Mouse (Mus musculus) heart, embryonic 15.5 days (tissue): ENCODE measurements around the gene Syn3. TPM values are rescaled to one million over a fixed set of nuclear protein-coding genes. Genes with fewer than 3 reads are reported as not detected.
"Not testable (repeated sequence)": the region's sequence is repeated elsewhere in the genome, so short reads cannot be mapped to it uniquely, and the experiment has no call there.

Experiments
- ATAC-seq: fragments of 200-750 bp; cut with Nextera tagmentation; replicated peaks from 2 replicates; pipeline ENCODE4 v1.8.0; 2017; ENCODE audit warnings: low read depth, moderate TSS enrichment; ENCODE audit not compliant: insufficient number of reproducible peaks, insufficient read depth, low FRiP score
- H3K27ac ChIP-seq: fragments of 300-500 bp; sonication (generic); 2 replicates; pipeline ENCODE4 v1.5.1; 2015; ENCODE audit warnings: mild to moderate bottlenecking, inconsistent platforms
- H3K27me3 ChIP-seq: fragments of 300-500 bp; sonication (generic); 2 replicates; pipeline ENCODE4 v1.6.1; 2015; ENCODE audit warnings: inconsistent platforms
- H3K36me3 ChIP-seq: fragments of 300-500 bp; sonication (generic); 2 replicates; pipeline ENCODE4 v1.6.1; 2015; ENCODE audit warnings: mild to moderate bottlenecking, inconsistent platforms
- H3K4me1 ChIP-seq: fragments of 300-500 bp; sonication (generic); replicated peaks from 2 replicates; pipeline ENCODE4 v1.6.1; 2015; ENCODE audit warnings: inconsistent platforms
- H3K4me2 ChIP-seq: fragments of 300-500 bp; sonication (generic); 2 replicates; pipeline ENCODE4 v1.6.1; 2015; ENCODE audit warnings: inconsistent platforms, mild to moderate bottlenecking, moderate library complexity
- H3K4me3 ChIP-seq: fragments of 300-500 bp; sonication (generic); 2 replicates; pipeline ENCODE4 v1.5.1; 2015; ENCODE audit warnings: mild to moderate bottlenecking, inconsistent platforms
- H3K9ac ChIP-seq: fragments of 300-500 bp; sonication (generic); 2 replicates; pipeline ENCODE4 v1.6.1; 2015; ENCODE audit warnings: mild to moderate bottlenecking, inconsistent platforms
- H3K9me3 ChIP-seq: fragments of 300-500 bp; sonication (generic); replicated peaks from 2 replicates; pipeline ENCODE4 v1.6.1; 2016; ENCODE audit warnings: inconsistent platforms
- WGBS: fragments of 180-500 bp; shearing (Covaris S2); methylation state at CpG from one replicate; pipeline ENCODE4 v1.1.7; 2015; ENCODE audit warnings: mixed read lengths; 5-methylcytosine and 5-hydroxymethylcytosine counted together
- polyA plus RNA-seq: library from polyadenylated mRNA; unstranded; fragments of >200 nt; fragmentation: Nextera tagmentation; extraction: Ambion mirVana; gene quantifications from 2 replicates; pipeline ENCODE4 v1.2.1, GENCODE M21; 2015

Syn3 gene
- polyA plus RNA-seq, 1 experiment from 2014 or later = 0.82 TPM

DNA sequence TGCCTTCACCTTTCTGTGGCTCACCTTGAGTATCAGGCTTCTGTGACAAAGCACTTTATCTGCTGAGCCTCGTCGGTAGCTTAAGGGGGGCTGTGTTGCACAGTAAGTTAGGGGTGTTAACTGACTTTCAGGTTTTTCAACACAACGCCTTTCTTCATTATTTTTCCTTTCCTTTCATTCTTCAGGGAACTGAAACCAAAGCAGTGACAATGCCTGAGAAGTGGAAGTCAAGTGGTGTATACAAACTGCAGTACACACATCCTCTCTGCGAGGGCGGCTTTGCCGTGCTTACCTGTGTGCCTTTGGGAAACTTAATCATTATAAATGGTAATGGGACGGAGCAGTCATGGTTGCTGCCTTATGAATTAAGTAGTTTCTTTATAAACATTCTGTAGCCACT, 468.0 kb downstream of the Syn3 start:
- Histone ChIP-seq H3K4me2 (no peak overlapping the region), H3K9ac (no peak overlapping the region)

DNA sequence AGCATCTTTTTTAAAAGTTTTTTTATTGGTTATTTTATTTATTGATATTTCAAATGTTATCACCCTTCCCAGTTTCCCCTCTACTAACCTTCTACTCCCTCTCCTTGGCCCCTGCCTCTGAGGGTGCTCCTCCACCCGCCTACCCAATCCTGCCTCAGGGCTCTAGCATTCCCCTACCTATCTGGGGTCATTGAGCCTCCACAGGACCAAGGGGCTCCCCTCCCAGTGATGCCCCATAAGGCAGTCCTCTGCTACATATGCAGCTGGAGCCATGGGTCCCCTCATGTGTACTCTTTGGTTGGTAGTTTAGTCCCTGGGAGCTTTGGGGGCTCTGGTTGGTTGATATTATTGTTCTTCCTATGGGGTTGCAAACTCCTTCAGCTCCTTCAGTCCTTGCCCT, 471.9 kb downstream of the Syn3 start:
- not testable (repeated sequence) for ATAC-seq, H3K27ac ChIP-seq, H3K36me3 ChIP-seq, H3K27me3 ChIP-seq, H3K9me3 ChIP-seq, H3K4me2 ChIP-seq, H3K4me1 ChIP-seq, H3K9ac ChIP-seq, H3K4me3 ChIP-seq
- 83% methylated on average over 1 of the region's 1 CpGs for WGBS

More for the DNA sequence above, 468.0 kb downstream of the Syn3 start:
- Histone ChIP-seq H3K9me3 (no peaks in the 10 kb centered on the region), H3K27me3 (no peaks in the 10 kb centered on the region), H3K27ac (no peak overlapping the region), H3K4me1 (no peaks in the 10 kb centered on the region), H3K4me3 (no peak overlapping the region), H3K36me3 (0 out of 2 replicates have a peak, but pooled peaks cover 7% of the 10 kb centered on the region)
- WGBS = 82% methylated on average over 7 of the region's 7 CpGs
- ATAC-seq = no peak

DNA sequence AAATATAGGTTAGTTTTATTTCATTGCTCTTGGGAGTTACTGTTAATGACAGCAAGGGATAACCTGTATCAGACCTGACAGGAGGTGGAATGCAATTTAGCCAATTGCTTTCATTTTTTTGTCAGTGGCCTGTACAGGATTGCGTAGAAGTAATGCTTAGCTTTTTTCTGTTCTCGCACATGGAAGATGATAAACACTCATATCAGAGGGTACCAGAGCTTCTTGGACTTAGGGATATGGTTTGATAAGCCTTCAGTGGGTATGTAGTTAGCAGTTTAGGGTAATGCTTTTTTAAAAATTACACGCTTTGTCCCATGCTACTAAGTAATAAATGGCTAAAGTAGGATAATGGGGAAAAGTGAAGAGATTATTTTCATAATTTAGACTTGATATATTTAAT, 472.3 kb downstream of the Syn3 start:
- H3K9me3 ChIP-seq = no peaks in the 10 kb centered on the region

DNA sequence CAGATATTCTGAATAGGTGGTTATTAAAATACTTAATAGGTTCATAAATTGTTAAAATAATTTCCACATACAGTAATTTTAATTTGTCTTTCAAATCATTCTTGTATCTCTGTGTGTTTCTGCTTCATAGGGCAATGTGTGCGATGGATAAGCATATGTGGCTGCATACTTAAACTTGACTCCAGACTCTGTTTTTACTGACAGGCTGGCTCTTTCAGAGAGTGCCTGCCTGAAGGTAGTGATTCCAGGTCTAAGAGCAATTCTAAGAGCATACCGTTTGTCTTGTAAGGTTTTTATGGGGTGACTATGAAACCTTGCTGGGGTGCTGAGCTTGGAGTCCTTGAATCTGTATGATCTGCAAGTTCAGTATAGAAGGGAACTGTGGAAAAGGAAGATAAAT, 472.8 kb downstream of the Syn3 start:
- no peak overlapping the region for H3K27ac ChIP-seq
- H3K9me3 ChIP-seq = no peaks in the 10 kb centered on the region
- 83% methylated on average over 2 of the region's 2 CpGs for WGBS
- ATAC-seq = no peak
- no peak overlapping the region for H3K4me2 ChIP-seq
- H3K9ac ChIP-seq = no peak overlapping the region
- H3K27me3 ChIP-seq = no peaks in the 10 kb centered on the region
- peaks cover 10% of the 10 kb centered on the region; the same call in 1 of the 2 replicates for H3K4me1 ChIP-seq
- no peak overlapping the region for H3K4me3 ChIP-seq
- H3K36me3 ChIP-seq = 0 out of 2 replicates have a peak, but pooled peaks cover 7% of the 10 kb centered on the region

More for the DNA sequence above, 472.3 kb downstream of the Syn3 start:
- no peak overlapping the region for H3K9ac ChIP-seq
- no peak overlapping the region for H3K4me3 ChIP-seq
- peaks cover 8% of the 10 kb centered on the region; the same call in 1 of the 2 replicates for H3K4me1 ChIP-seq
- H3K27ac ChIP-seq = no peak overlapping the region
- ATAC-seq = no peak
- H3K4me2 ChIP-seq = no peak overlapping the region
- no peaks in the 10 kb centered on the region for H3K27me3 ChIP-seq
- 0 out of 2 replicates have a peak, but pooled peaks cover 7% of the 10 kb centered on the region for H3K36me3 ChIP-seq
- 86% methylated on average over 3 of the region's 3 CpGs for WGBS

DNA sequence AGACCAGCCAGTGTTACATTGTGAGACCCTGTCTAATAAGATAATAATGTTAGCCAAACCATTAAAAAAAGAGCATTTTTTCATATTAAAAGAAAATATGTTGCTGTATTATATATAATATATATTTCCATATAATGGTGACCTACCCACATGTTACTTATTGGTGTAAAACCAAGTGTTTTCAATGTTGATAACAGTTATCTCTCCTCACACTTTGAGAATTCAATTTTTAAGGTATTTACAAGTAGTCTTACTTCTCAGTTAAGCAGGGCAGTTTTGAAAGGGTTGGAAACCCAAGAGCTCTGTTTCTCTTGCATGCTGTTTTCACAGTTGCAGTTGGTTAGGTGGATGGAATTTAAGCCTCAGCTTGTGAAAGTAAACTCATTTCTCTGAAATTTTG, 475.5 kb downstream of the Syn3 start:
- peaks cover 10% of the 10 kb centered on the region; the same call in 1 of the 2 replicates for H3K4me1 ChIP-seq
- H3K9me3 ChIP-seq = no peaks in the 10 kb centered on the region
- H3K4me2 ChIP-seq = peak overlapping the region; percentile 60; the same call in 1 of the 2 replicates
- no peaks in the 10 kb centered on the region for H3K36me3 ChIP-seq
- H3K9ac ChIP-seq = 0 out of 2 replicates have a peak overlapping the region, but pooled peaks have one; percentile 81
- H3K27ac ChIP-seq = no peak overlapping the region
- H3K4me3 ChIP-seq = peak overlapping the region; percentile 84
- ATAC-seq = no peak
- no peaks in the 10 kb centered on the region; the same call in 1 of the 2 replicates for H3K27me3 ChIP-seq

DNA sequence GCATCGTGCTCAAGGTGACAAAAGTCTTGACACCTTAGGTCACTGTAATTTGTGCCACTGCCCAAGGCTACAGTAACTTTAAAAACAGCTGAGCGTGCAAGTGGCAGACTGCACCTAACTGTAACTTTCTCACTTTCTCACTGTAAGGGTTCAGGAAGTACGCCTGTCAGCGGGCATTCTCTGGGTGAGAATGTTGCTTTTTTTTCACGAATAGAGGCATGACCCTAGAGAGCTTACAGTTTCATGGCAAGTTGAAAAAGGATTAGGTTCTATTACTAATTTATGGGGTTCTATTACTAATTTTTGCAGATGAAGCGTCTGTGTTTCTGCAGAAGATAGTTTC, 476.3 kb downstream of the Syn3 start:
- peak overlapping the region; percentile 60 for H3K4me2 ChIP-seq
- peak overlapping the region; percentile 84 for H3K4me3 ChIP-seq
- H3K27me3 ChIP-seq = no peaks in the 10 kb centered on the region; the same call in 1 of the 2 replicates
- no peak for ATAC-seq
- 4% methylated on average over 6 of the region's 6 CpGs for WGBS
- peak overlapping the region; percentile 81 for H3K9ac ChIP-seq
- H3K27ac ChIP-seq = peak overlapping the region; percentile 93
- no peaks in the 10 kb centered on the region for H3K9me3 ChIP-seq
- H3K4me1 ChIP-seq = peaks cover 10% of the 10 kb centered on the region; the same call in 1 of the 2 replicates
- H3K36me3 ChIP-seq = no peaks in the 10 kb centered on the region

DNA sequence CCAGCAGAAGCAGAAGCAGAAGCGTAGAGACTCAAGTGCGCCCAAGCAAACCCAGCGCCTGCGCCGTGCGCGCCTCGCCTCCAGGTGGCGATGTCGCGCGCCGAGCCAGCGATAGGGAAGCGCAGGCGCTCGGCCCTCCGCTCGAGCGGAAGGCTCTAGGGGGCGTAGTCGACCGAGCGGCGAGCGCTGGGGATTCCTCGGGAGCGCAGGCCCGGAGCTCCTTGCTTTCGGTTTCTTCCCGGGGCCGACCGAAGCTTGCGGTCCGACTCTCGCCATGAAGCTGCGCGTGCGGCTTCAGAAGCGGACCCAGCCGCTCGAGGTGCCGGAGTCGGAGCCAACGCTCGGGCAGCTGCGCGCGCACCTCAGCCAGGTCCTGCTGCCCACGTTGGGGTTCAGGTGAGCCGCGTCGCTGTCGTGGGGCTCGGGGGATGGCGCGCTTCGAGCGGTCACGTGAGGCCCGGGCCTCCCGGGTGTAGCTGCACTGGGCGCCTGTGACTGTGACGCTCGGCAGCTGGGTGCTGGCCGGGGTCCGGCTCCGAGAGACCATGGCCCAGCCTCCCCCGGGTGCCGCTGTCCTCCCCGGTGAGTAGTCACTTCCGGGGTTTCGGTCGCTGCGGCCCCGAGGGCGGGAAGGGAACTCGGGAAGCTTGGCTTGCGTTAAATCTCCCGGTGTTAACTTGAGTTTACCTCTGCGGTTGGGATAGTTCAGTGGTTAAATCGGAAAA, 476.8 kb downstream of the Syn3 start, which contains the start of gene Fbxo7:
TSS of gene Fbxo7 (plus strand) at position 224 of the 725 bp plus-strand sequence.
- H3K4me2 ChIP-seq = peak within 1 kb of the TSS; percentile 60
- H3K27me3 ChIP-seq = no peaks in the 10 kb centered on the region; the same call in 1 of the 2 replicates
- H3K4me1 ChIP-seq = peaks cover 10% of the 10 kb centered on the region; the same call in 1 of the 2 replicates
- H3K9ac ChIP-seq = peak within 1 kb of the TSS; percentile 81
- ATAC-seq = peak; percentile 95
- under 1% methylated on average over 82 of the region's 82 CpGs for WGBS
- peak within 1 kb of the TSS; percentile 93 for H3K27ac ChIP-seq
- H3K9me3 ChIP-seq = no peaks in the 10 kb centered on the region
- no peaks in the 10 kb centered on the region for H3K36me3 ChIP-seq
- peak within 1 kb of the TSS; percentile 84 for H3K4me3 ChIP-seq

DNA sequence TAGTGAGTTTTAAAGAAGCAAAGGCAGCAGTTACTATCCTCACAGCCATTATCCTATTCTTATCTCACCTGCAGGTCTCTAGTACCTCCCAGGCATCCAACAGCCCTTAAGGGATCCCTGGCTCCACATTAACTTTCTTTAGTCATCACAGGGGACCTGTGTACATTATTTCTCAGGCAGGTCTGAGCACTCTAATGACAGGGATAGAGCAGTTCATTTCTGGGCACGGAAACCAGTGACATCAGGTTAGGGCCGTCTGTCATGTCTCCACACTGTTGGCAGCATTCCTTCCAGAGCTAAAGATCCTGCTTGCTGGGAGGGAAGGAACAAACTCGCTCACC, 477.3 kb downstream of the Syn3 start:
- no peak for ATAC-seq
- peak overlapping the region; percentile 59 for H3K4me2 ChIP-seq
- no peaks in the 10 kb centered on the region; the same call in 1 of the 2 replicates for H3K27me3 ChIP-seq
- H3K4me3 ChIP-seq = peak overlapping the region; percentile 84
- 1% methylated on average over 3 of the region's 3 CpGs for WGBS
- H3K4me1 ChIP-seq = peaks cover 10% of the 10 kb centered on the region; the same call in 1 of the 2 replicates
- no peaks in the 10 kb centered on the region for H3K9me3 ChIP-seq
- H3K9ac ChIP-seq = no peak overlapping the region
- no peaks in the 10 kb centered on the region for H3K36me3 ChIP-seq
- 0 out of 2 replicates have a peak overlapping the region, but pooled peaks have one; percentile 21 for H3K27ac ChIP-seq

DNA sequence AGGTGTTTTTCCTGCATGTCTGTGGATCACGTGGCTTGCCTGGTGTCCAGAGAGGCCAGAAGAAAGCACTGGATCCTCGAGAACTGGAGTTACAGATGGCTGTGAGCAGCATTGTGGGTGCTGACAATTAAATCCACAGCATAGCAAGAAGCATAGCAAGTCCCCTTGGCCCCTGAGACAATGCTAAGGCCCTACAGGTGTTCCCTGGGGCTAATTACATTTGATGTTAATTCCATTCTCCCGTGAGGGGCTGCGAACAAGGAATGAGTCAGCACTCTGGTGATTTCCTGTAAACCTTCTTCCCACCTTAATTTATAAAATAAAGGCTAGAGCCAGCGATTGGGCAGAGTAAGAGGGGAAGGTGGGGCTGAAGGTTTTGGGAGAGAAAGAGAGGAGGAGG, 479.9 kb downstream of the Syn3 start:
- Histone ChIP-seq H3K27me3 (no peaks in the 10 kb centered on the region; the same call in 1 of the 2 replicates), H3K4me3 (no peak overlapping the region), H3K9ac (no peak overlapping the region), H3K4me2 (no peak overlapping the region), H3K36me3 (no peaks in the 10 kb centered on the region), H3K4me1 (peaks cover 10% of the 10 kb centered on the region; the same call in 1 of the 2 replicates), H3K9me3 (no peaks in the 10 kb centered on the region), H3K27ac (no peak overlapping the region)
- WGBS = 38% methylated on average over 5 of the region's 5 CpGs
- ATAC-seq = no peak

DNA sequence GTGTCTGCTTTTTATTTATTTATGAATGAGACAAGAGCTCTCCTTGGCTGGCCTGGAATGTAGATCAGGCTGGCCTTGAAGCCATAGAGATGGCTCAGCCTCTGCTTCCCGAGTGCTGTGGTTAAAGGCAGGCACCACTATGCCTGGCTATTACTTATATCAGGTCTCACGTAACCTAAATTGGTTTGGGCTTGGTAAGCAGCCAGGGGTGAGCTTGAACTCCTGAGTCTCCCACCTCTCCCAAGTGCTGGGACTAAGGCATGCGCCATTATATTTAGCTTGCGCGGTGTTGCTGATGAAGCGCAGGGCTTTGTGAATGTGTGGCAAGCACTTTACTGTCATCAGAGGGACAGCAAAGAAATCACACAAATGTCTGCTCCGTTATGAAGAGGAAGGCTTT, 480.9 kb downstream of the Syn3 start:
- no peak overlapping the region for H3K27ac ChIP-seq
- 80% methylated on average over 7 of the region's 7 CpGs for WGBS
- no peak overlapping the region for H3K4me2 ChIP-seq
- H3K9me3 ChIP-seq = no peaks in the 10 kb centered on the region
- no peak for ATAC-seq
- no peaks in the 10 kb centered on the region; the same call in 1 of the 2 replicates for H3K27me3 ChIP-seq
- H3K9ac ChIP-seq = no peak overlapping the region
- no peaks in the 10 kb centered on the region for H3K36me3 ChIP-seq
- H3K4me1 ChIP-seq = peaks cover 8% of the 10 kb centered on the region; the same call in 1 of the 2 replicates
- H3K4me3 ChIP-seq = no peak overlapping the region

DNA sequence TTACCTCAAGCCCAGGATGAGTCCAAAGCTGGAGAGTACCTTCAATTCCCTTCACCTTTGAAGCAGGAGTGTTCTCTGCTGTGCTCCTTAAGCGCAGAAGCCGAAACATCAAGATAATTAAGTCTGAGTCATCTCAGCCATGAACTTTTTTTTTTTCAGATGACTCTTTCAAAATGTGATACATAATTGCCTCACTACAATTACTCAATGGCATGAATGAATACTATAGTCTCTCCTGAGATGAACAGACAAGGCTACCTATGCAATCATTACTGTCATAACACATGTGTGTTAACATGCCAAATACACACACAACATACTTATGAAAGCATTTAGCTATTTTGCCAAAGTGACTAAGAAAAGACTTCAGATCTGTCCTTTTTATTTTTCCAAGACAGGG, 486.9 kb downstream of the Syn3 start, which contains the start of gene Bpifc:
TSS of gene Bpifc (minus strand) at position 115 of the 400 bp plus-strand sequence.
- H3K4me1 ChIP-seq = no peaks in the 10 kb centered on the region
- no peak within 1 kb of the TSS for H3K9ac ChIP-seq
- 87% methylated on average over 2 of the region's 2 CpGs for WGBS
- H3K27me3 ChIP-seq = no peaks in the 10 kb centered on the region
- H3K9me3 ChIP-seq = no peaks in the 10 kb centered on the region
- H3K27ac ChIP-seq = no peak within 1 kb of the TSS
- no peak within 1 kb of the TSS for H3K4me3 ChIP-seq
- ATAC-seq = no peak
- H3K4me2 ChIP-seq = no peak within 1 kb of the TSS
- no peaks in the 10 kb centered on the region for H3K36me3 ChIP-seq
